Mouse (Mus musculus): ENCODE measurements around the gene Ccdc9b. TPM values are rescaled to one million over a fixed set of nuclear protein-coding genes. Genes with fewer than 3 reads are reported as not detected.

Gene Ccdc9b
- total RNA-seq, 1 experiment from 2014 or later = 2.1 TPM

Other genes with a start within 250 kb of the Ccdc9b start
- 1.9 and 2.6 TPM in 2 replicates for gene Bmf, start 213.0 kb downstream of the Ccdc9b start, total RNA-seq (2017)
- gene Bub1b, start 164.4 kb downstream of the Ccdc9b start, total RNA-seq (2017) = 85.6 and 101 TPM in 2 replicates
- 0.94 TPM in 1 of 2 replicates, not detected in the other for gene Pak6, start 99.4 kb downstream of the Ccdc9b start, total RNA-seq (2017)
- gene Ankrd63, start 58.7 kb downstream of the Ccdc9b start, total RNA-seq (2017) = 1.9 and 2.3 TPM in 2 replicates
- 67.8 and 118 TPM in 2 replicates for gene Plcb2, start 34.2 kb downstream of the Ccdc9b start, total RNA-seq (2017)
- 17.7 and 23.0 TPM in 2 replicates for gene Inafm2, start 16.9 kb downstream of the Ccdc9b start, total RNA-seq (2017)
- not detected in 2 replicates for gene Phgr1, start 10.1 kb upstream of the Ccdc9b start, total RNA-seq (2017)
- not detected in 2 replicates for gene Disp2, start 17.1 kb upstream of the Ccdc9b start, total RNA-seq (2017)
- 97.9 and 151 TPM in 2 replicates for gene Knstrn, start 51.3 kb upstream of the Ccdc9b start, total RNA-seq (2017)
- gene Ivd, start 99.3 kb upstream of the Ccdc9b start, total RNA-seq (2017) = 30.4 and 35.1 TPM in 2 replicates
- 6.4 and 6.9 TPM in 2 replicates for gene Bahd1, start 137.7 kb upstream of the Ccdc9b start, total RNA-seq (2017)
- 4.0 and 4.5 TPM in 2 replicates for gene Chst14, start 163.8 kb upstream of the Ccdc9b start, total RNA-seq (2017)

Measured in hematopoietic stem cell, adult 5-6 weeks (primary cell).